In the genomic region with DNA sequence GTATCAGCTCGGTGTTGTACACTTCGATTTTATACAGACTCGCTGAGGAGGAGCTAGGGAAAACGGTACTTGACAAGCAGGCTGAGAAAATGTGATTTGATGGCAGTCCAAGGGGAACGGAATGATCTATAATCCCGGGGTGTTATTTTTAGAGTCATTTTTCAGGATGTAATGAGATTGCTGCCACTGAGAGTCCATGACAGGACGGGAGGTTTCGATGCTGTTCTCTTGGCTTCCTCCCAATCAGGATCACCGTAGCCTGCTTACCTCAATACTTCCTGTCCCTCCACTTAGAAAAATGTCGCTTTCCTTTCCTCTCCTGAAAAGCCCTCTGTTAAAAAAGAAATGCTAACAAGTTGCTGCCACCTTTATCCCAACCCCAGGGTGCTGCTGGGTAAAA, we compare ENCODE assay signal across 17 mouse cellular contexts.
DNase-seq lines count a peak whose midpoint lies in the region; ATAC-seq and TF ChIP-seq lines count a peak whose summit lies in the region.
"Had no signal": no experiment of that assay in that cellular context is flagged by ENCODE, and none has a peak within 500 bp of the region (broad histone marks: within the 10 kb centered on the region; RNA-seq: fewer than 3 reads in every experiment).

No protein-coding gene starts in this region.

- H3K27me3 ChIP-seq in cerebellum, adult 2 months (ENCODE audit: control insufficient read depth, insufficient read depth, low read length) = no peaks in the 10 kb centered on the region
- no peaks in the 10 kb centered on the region for H3K27me3 ChIP-seq in heart, embryonic 15.5 days
- H3K27me3 ChIP-seq in stomach, postnatal 0 days (ENCODE audit: control insufficient read depth, insufficient read depth, low read length) = no peaks in the 10 kb centered on the region
- H3K27me3 ChIP-seq: CH12.LX; embryonic facial prominence, embryonic 13.5 days; midbrain, embryonic 15.5 days; neural tube, embryonic 12.5 days; stomach, embryonic 15.5 days had no signal

- peaks cover 28% of the 10 kb centered on the region for H3K4me1 ChIP-seq in cerebellum, adult 2 months (ENCODE audit: control insufficient read depth, insufficient read depth, low read length)
- H3K4me1 ChIP-seq in heart, embryonic 15.5 days (replicated peaks) = peaks cover 24% of the 10 kb centered on the region
- H3K4me1 ChIP-seq in stomach, postnatal 0 days (replicated peaks; ENCODE audit: control insufficient read depth, insufficient read depth) = no peaks in the 10 kb centered on the region
- H3K4me1 ChIP-seq: neural tube, embryonic 12.5 days; stomach, embryonic 15.5 days had no signal

- H3K9ac ChIP-seq in heart, embryonic 15.5 days = no peak overlapping the region
- no peak overlapping the region for H3K9ac ChIP-seq in stomach, postnatal 0 days (ENCODE audit: low read length)
- H3K9ac ChIP-seq: embryonic facial prominence, embryonic 13.5 days; midbrain, embryonic 15.5 days; neural tube, embryonic 12.5 days; stomach, embryonic 15.5 days had no signal

- H3K4me3 ChIP-seq in cerebellum, adult 2 months (replicated peaks; ENCODE audit: insufficient read depth, low read depth, low read length) = no peak overlapping the region
- no peak overlapping the region for H3K4me3 ChIP-seq in heart, embryonic 15.5 days
- H3K4me3 ChIP-seq in stomach, postnatal 0 days (ENCODE audit: low read depth, low read length) = no peak overlapping the region
- H3K4me3 ChIP-seq: embryonic facial prominence, embryonic 13.5 days; midbrain, embryonic 15.5 days; neural tube, embryonic 12.5 days; stomach, embryonic 15.5 days had no signal

- TF ChIP-seq POLR2A in cerebellum, adult 2 months (IDR thresholded peaks at IDR 0.05; ENCODE audit: borderline replicate concordance, insufficient read depth, low read length) = no peak

- TF ChIP-seq EP300 in stomach, postnatal 0 days (optimal IDR thresholded peaks at IDR 0.05) = no peak

- no peaks in the 10 kb centered on the region for H3K9me3 ChIP-seq in heart, embryonic 15.5 days (replicated peaks)
- H3K9me3 ChIP-seq in stomach, postnatal 0 days (ENCODE audit: control insufficient read depth, low read length) = no peaks in the 10 kb centered on the region
- H3K9me3 ChIP-seq: embryonic facial prominence, embryonic 13.5 days; midbrain, embryonic 15.5 days; neural tube, embryonic 12.5 days; stomach, embryonic 15.5 days had no signal

- peak overlapping the region; percentile 2; the same call in 1 of the 2 replicates for H3K27ac ChIP-seq in cerebellum, adult 2 months (ENCODE audit: insufficient read depth, low read length)
- peak overlapping the region; percentile 25 for H3K27ac ChIP-seq in heart, embryonic 15.5 days
- H3K27ac ChIP-seq in stomach, postnatal 0 days (replicated peaks) = no peak overlapping the region
- H3K27ac ChIP-seq: embryonic facial prominence, embryonic 13.5 days; midbrain, embryonic 15.5 days; neural tube, embryonic 12.5 days; stomach, embryonic 15.5 days had no signal

- ATAC-seq in heart, embryonic 15.5 days (replicated peaks; ENCODE audit: insufficient number of reproducible peaks, insufficient read depth, low FRiP score, low read depth) = no peak
- no peak for ATAC-seq in stomach, postnatal 0 days (ENCODE audit: low FRiP score, low TSS enrichment)
- ATAC-seq: activated CD4-positive, CD25-positive, alpha-beta regulatory T cell, adult 4 months; inflammation-experienced regulatory T-cells, adult 6 months; midbrain, embryonic 15.5 days had no signal

- DNase-seq in cerebellum, adult 2 months = peak in 1 of 2 experiments; percentile 57
- DNase-seq in cerebellum, postnatal 36 days = no peak
- DNase-seq in heart, adult 8-10 months (ENCODE audit: low spot score) = peak; percentile 48
- no peak for DNase-seq in heart, postnatal 4 days
- DNase-seq in kidney, postnatal 14 days = peak; percentile 33
- no peak for DNase-seq in kidney, adult 18-20 months
- no peak for DNase-seq in stomach, postnatal 0 days (ENCODE audit: low spot score)
- DNase-seq: thymus, postnatal 25 days had no signal

- peak overlapping the region; percentile 14; the same call in 1 of the 2 replicates for H3K4me2 ChIP-seq in heart, embryonic 15.5 days
- no peak overlapping the region for H3K4me2 ChIP-seq in stomach, postnatal 0 days (replicated peaks; ENCODE audit: low read depth)
- H3K4me2 ChIP-seq: embryonic facial prominence, embryonic 13.5 days; liver, embryonic 11.5 days; midbrain, embryonic 15.5 days; neural tube, embryonic 12.5 days; stomach, embryonic 15.5 days had no signal

- H3K36me3 ChIP-seq in heart, embryonic 15.5 days = no peaks in the 10 kb centered on the region
- no peaks in the 10 kb centered on the region for H3K36me3 ChIP-seq in stomach, postnatal 0 days (ENCODE audit: control insufficient read depth, insufficient read depth, low read length)
- H3K36me3 ChIP-seq: embryonic facial prominence, embryonic 13.5 days; midbrain, embryonic 15.5 days; neural tube, embryonic 12.5 days; stomach, embryonic 15.5 days had no signal

- 22% methylated on average over 10 of the region's 10 CpGs for WGBS in cerebellum, adult 2 months
- WGBS in heart, embryonic 15.5 days = 23% methylated on average over 10 of the region's 10 CpGs
- 31% methylated on average over 10 of the region's 10 CpGs for WGBS in stomach, postnatal 0 days

- TF ChIP-seq CTCF in cerebellum, adult 2 months (IDR thresholded peaks at IDR 0.05; ENCODE audit: borderline replicate concordance, insufficient read depth, low read depth, low read length) = no peak
- no peak for TF ChIP-seq CTCF in stomach, postnatal 0 days (IDR thresholded peaks at IDR 0.05; ENCODE audit: low read depth)

Comparison
In these comparisons a context has a peak if more than half of its experiments do, and no peak if none do; other contexts are left out.
1. DNase-seq: peak in heart, adult 8-10 months (single experiment) and kidney, postnatal 14 days (single experiment); none in cerebellum, postnatal 36 days (0 of 2), heart, postnatal 4 days (single experiment), kidney, adult 18-20 months (single experiment) and stomach, postnatal 0 days (single experiment).